Mouse (Mus musculus): ENCODE data around the gene Map4k5.

The Map4k5 gene

GRCm38 (mm10) chr12:69887776-69888175 lies 5.2 kb downstream of the Map4k5 start:
- DNase-seq (ENCODE audit: low spot score in 2 of 2) = no peak

- DNase-seq (ENCODE audit: low spot score in 2 of 2) = no peak
These were observed 7.7 kb downstream of the Map4k5 start for GRCm38 (mm10) chr12:69885170-69885923.

GRCm38 (mm10) chr12:69884053-69884452 lies 8.9 kb downstream of the Map4k5 start:
- no peak for DNase-seq (ENCODE audit: low spot score in 2 of 2)

- no peak for DNase-seq (ENCODE audit: low spot score in 2 of 2)
These were observed 11.6 kb downstream of the Map4k5 start for GRCm38 (mm10) chr12:69881198-69881905.

- no peak for DNase-seq (ENCODE audit: low spot score in 2 of 2)
These were observed 13.3 kb downstream of the Map4k5 start for GRCm38 (mm10) chr12:69879739-69880138.

- DNase-seq (ENCODE audit: low spot score in 2 of 2) = no peak
These were observed 13.8 kb downstream of the Map4k5 start for GRCm38 (mm10) chr12:69879172-69879665.

GRCm38 (mm10) chr12:69877842-69878363 lies 15.1 kb downstream of the Map4k5 start:
- DNase-seq (ENCODE audit: low spot score in 2 of 2) = no peak

GRCm38 (mm10) chr12:69871632-69872031 lies 21.4 kb downstream of the Map4k5 start:
- DNase-seq (ENCODE audit: low spot score in 2 of 2) = no peak

- no peak for DNase-seq (ENCODE audit: low spot score in 2 of 2)
These were observed 25.7 kb downstream of the Map4k5 start for GRCm38 (mm10) chr12:69867338-69867737.

- no peak for DNase-seq (ENCODE audit: low spot score in 2 of 2)
These were observed 28.8 kb downstream of the Map4k5 start for GRCm38 (mm10) chr12:69864164-69864692.

GRCm38 (mm10) chr12:69863505-69863904 lies 29.5 kb downstream of the Map4k5 start:
- DNase-seq (ENCODE audit: low spot score in 2 of 2) = no peak

GRCm38 (mm10) chr12:69858847-69859246 lies 34.2 kb downstream of the Map4k5 start:
- no peak for DNase-seq (ENCODE audit: low spot score in 2 of 2)

GRCm38 (mm10) chr12:69857597-69857996 lies 35.4 kb downstream of the Map4k5 start:
- DNase-seq (ENCODE audit: low spot score in 2 of 2) = no peak

GRCm38 (mm10) chr12:69856398-69856797 lies 36.6 kb downstream of the Map4k5 start:
- no peak for DNase-seq (ENCODE audit: low spot score in 2 of 2)

- DNase-seq (ENCODE audit: low spot score in 2 of 2) = no peak
These were observed 37.2 kb downstream of the Map4k5 start for GRCm38 (mm10) chr12:69855641-69856300.

GRCm38 (mm10) chr12:69853942-69854341 lies 39.1 kb downstream of the Map4k5 start:
- no peak for DNase-seq (ENCODE audit: low spot score in 2 of 2)

GRCm38 (mm10) chr12:69853387-69853786 lies 39.6 kb downstream of the Map4k5 start:
- DNase-seq (ENCODE audit: low spot score in 2 of 2) = no peak

GRCm38 (mm10) chr12:69852288-69852687 lies 40.7 kb downstream of the Map4k5 start:
- no peak for DNase-seq (ENCODE audit: low spot score in 2 of 2)

- no peak for DNase-seq (ENCODE audit: low spot score in 2 of 2)
These were observed 44.7 kb downstream of the Map4k5 start for GRCm38 (mm10) chr12:69848083-69848878.

- DNase-seq (ENCODE audit: low spot score in 2 of 2) = no peak
These were observed 46.5 kb downstream of the Map4k5 start for GRCm38 (mm10) chr12:69846499-69846898.

GRCm38 (mm10) chr12:69845722-69846121 lies 47.3 kb downstream of the Map4k5 start:
- DNase-seq (ENCODE audit: low spot score in 2 of 2) = no peak
